Mouse (Mus musculus): ENCODE results near the gene Irx4. TPM values are rescaled to one million over a fixed set of nuclear protein-coding genes. Genes with fewer than 3 reads are reported as not detected.

The Irx4 gene
- not detected for total RNA-seq (2023)

GRCm38 (mm10) chr13:73260354-73261035 is at the start of gene Irx4:
Gene Irx4, plus strand, starts transcription at chr13:73260479.

Other genes starting within 250 kb of the Irx4 start
- gene Mrpl36, start 68.0 kb downstream of the Irx4 start, total RNA-seq (2023): 22.5 TPM
- 56.2 TPM for gene Ndufs6, start 68.1 kb downstream of the Irx4 start, total RNA-seq (2023)
- 26.9 TPM for gene Lpcat1, start 206.7 kb downstream of the Irx4 start, total RNA-seq (2023)